ENCODE assay signal across 8 mouse cellular contexts in the genomic region with DNA sequence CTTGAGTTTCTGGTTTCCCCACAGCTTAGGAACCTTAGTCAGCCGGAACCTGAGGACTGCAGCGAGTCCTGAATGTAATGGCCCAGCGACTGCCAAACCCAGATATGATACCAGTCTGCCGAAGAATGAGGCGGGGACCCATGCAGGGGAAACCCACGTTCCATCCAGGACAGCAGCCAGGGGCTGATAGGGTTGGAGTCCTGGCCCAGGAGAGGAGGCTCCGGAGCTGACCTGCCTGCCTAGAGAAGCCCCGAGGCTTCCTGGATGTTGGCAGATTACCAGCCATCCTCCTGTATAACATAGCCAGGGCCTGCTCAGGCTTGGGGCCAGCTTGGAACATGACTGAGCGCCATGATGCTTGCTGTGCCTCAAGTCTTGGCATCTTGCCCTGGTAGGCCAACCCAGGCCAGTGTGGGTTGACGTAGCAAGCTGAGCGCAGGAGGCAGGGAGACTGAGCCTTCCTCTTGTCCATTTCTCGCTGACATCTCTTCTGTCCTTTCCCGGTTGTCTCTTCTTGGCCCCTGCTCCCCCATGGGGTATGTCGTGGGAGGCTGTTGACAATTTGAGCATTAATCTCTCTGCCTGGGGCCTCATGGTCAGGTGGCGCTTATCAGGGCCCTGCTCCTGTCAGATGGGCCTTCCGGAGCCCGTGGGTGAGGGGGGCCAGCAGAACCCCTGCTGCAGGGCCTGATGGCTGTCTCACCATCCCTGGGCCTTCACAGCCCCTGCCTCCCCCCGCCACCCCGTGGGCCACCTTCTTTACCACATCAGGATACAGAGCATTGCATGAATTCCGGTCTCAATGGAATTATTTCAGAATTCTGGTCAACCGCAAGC. TPM values are rescaled to one million over a fixed set of nuclear protein-coding genes. Genes with fewer than 3 reads are reported as not detected.
A peak's percentile ranks its signal among the peaks of the same experiment; 100 is the strongest.
DNase-seq lines count a peak whose midpoint lies in the region; ATAC-seq and TF ChIP-seq lines count a peak whose summit lies in the region.

No protein-coding gene starts in this region.

- no peak for TF ChIP-seq POLR2A in bone marrow, adult 2 months (IDR thresholded peaks at IDR 0.05; ENCODE audit: borderline replicate concordance, control insufficient read depth, low read depth, low read length)

- peak; percentile 32 to 52 for DNase-seq in kidney, postnatal 36 days
- DNase-seq in thymus, postnatal 0 days (ENCODE audit: low spot score): no peak
- DNase-seq in thymus, postnatal 10 days (ENCODE audit: low spot score in 2 of 2): no peak
- no peak for DNase-seq in adrenal gland, adult 8-10 months

- 67% methylated on average over 21 of the region's 21 CpGs for WGBS in hindbrain, embryonic 15.5 days
- 81% methylated on average over 21 of the region's 21 CpGs for WGBS in hindbrain, embryonic 12.5 days
- WGBS in bone marrow, adult 2 months: 31% methylated on average over 21 of the region's 21 CpGs

- no peak overlapping the region for H3K4me3 ChIP-seq in hindbrain, embryonic 15.5 days
- H3K4me3 ChIP-seq in hindbrain, embryonic 12.5 days: no peak overlapping the region
- H3K4me3 ChIP-seq in bone marrow, adult 2 months (replicated peaks; ENCODE audit: control insufficient read depth, low read depth, low read length): no peak overlapping the region

- ATAC-seq in hindbrain, embryonic 15.5 days (ENCODE audit: low FRiP score, low read depth): peak; percentile 68; the same call in 1 of the 2 replicates
- ATAC-seq in hindbrain, embryonic 12.5 days (ENCODE audit: low FRiP score): no peak
- peak; percentile 72 for ATAC-seq in erythroblast, adult 5-6 weeks (replicated peaks; ENCODE audit: low FRiP score, poor library complexity, severe bottlenecking)

- H3K36me3 ChIP-seq in hindbrain, embryonic 15.5 days: no peaks in the 10 kb centered on the region
- H3K36me3 ChIP-seq in hindbrain, embryonic 12.5 days: no peaks in the 10 kb centered on the region

- H3K27ac ChIP-seq in hindbrain, embryonic 15.5 days (replicated peaks): no peak overlapping the region
- no peak overlapping the region for H3K27ac ChIP-seq in hindbrain, embryonic 12.5 days
- peak overlapping the region; percentile 77 for H3K27ac ChIP-seq in bone marrow, adult 2 months (ENCODE audit: control insufficient read depth, insufficient read depth, low read depth, low read length, poor library complexity)

- H3K27me3 ChIP-seq in hindbrain, embryonic 15.5 days: no peaks in the 10 kb centered on the region
- H3K27me3 ChIP-seq in hindbrain, embryonic 12.5 days: no peaks in the 10 kb centered on the region

- H3K4me2 ChIP-seq in hindbrain, embryonic 15.5 days: no peak overlapping the region
- H3K4me2 ChIP-seq in hindbrain, embryonic 12.5 days (replicated peaks): no peak overlapping the region

- TF ChIP-seq CTCF in bone marrow, adult 2 months (IDR thresholded peaks at IDR 0.05; ENCODE audit: control insufficient read depth, insufficient read depth, low read length): no peak

- H3K9ac ChIP-seq in hindbrain, embryonic 15.5 days: no peak overlapping the region
- no peak overlapping the region for H3K9ac ChIP-seq in hindbrain, embryonic 12.5 days

- no peaks in the 10 kb centered on the region for H3K9me3 ChIP-seq in hindbrain, embryonic 15.5 days
- no peaks in the 10 kb centered on the region for H3K9me3 ChIP-seq in hindbrain, embryonic 12.5 days (replicated peaks)

- 0 out of 2 replicates have a peak, but pooled peaks cover 10% of the 10 kb centered on the region for H3K4me1 ChIP-seq in hindbrain, embryonic 15.5 days (replicated peaks)
- H3K4me1 ChIP-seq in hindbrain, embryonic 12.5 days: peaks cover 13% of the 10 kb centered on the region
- H3K4me1 ChIP-seq in bone marrow, adult 2 months (ENCODE audit: control insufficient read depth, insufficient read depth, low read length): peaks cover 11% of the 10 kb centered on the region

RNA-seq across cellular contexts. Expression of gene Rpn1, which starts 32.3 kb away (rescaled TPM):
- polyA plus RNA-seq in hindbrain, embryonic 15.5 days (2015; fragmentation: Nextera tagmentation; extraction: Ambion mirVana): 298 and 305 TPM in 2 replicates
- polyA plus RNA-seq in hindbrain, embryonic 12.5 days (2016; fragmentation: Nextera tagmentation; extraction: Ambion mirVana): 278 and 284 TPM in 2 replicates
- polyA plus RNA-seq in bone marrow, adult 2 months (2011; ENCODE audit: insufficient read depth, insufficient read length, low replicate concordance, missing spikeins): 32.1 and 38.7 TPM in 2 replicates
- 24.0 and 30.9 TPM in 2 replicates for total RNA-seq in erythroblast, adult 5-6 weeks (2015; ENCODE audit: low replicate concordance)
- total RNA-seq in erythroblast, adult 5-6 weeks (2017; ENCODE audit: low replicate concordance): 42.8 and 54.5 TPM in 2 replicates
- polyA plus RNA-seq in thymus, postnatal 0 days (2015; fragmentation: Nextera tagmentation; extraction: Ambion mirVana): 177 and 200 TPM in 2 replicates
- total RNA-seq in adrenal gland, adult 8-10 months (2022): 100 to 1,000 TPM; 275 to 361 (median 317) TPM

Comparison
In these comparisons a context has a peak if more than half of its experiments do, and no peak if none do; other contexts are left out.
1. DNase-seq: peak in kidney, postnatal 36 days (2 of 2); none in thymus, postnatal 0 days (single experiment), thymus, postnatal 10 days (0 of 2) and adrenal gland, adult 8-10 months (single experiment).